Mouse (Mus musculus): ENCODE results near the gene Fam107b.
A peak's percentile ranks its signal among the peaks of the same experiment; 100 is the strongest.

Gene Fam107b

DNA sequence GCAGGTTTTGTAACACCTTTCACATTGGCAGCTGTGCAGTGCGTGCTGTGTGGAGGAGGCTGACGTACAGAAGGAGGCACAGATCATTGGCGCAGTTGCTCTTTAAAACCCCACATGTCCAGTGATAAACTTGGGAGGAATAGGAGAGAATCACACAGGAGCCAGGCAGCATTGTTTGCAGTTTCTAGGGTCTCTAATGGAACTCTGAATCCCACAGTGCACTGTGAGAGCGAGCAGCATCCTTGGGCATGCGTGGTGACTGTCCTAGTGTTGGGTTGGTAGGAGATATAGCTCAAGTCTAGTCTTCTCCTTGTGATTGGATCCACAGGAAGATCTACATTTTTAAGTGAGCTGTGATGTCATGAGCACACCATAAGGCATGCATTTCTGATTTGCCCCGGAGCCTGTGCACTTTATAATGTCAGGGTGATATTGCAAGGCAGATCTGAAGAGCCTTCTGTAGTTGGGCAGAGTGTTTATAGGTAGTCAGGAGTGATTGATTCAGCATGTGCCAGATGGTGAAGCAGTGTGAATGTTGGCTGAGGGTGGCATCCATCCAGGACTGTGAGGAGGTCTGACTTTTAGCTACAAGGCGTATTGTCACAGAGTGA is 169.2 kb downstream of the Fam107b start:
- DNase-seq (ENCODE audit: low spot score in 2 of 2) = peak; percentile 54

DNA sequence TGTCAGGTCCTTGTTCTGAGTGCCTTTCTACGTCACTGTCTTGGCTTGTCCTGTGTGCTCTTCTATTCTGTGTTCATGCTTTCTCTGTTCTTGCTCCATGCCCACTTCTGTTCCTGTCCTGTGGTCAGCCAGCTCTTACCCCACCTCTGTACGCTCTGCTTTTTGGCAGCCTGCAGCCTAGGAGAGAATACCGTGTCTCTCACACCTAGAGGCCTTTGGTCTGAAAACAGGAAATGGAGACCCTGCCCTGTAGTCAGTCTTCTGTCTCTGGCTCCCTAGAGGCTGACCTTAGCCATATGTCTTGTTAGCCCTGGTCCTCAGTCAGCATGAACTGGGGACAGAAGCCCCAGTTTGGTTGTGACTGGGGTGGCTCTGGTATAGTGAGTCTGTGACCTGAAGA is 170.0 kb downstream of the Fam107b start:
- DNase-seq (ENCODE audit: low spot score in 2 of 2) = no peak

DNA sequence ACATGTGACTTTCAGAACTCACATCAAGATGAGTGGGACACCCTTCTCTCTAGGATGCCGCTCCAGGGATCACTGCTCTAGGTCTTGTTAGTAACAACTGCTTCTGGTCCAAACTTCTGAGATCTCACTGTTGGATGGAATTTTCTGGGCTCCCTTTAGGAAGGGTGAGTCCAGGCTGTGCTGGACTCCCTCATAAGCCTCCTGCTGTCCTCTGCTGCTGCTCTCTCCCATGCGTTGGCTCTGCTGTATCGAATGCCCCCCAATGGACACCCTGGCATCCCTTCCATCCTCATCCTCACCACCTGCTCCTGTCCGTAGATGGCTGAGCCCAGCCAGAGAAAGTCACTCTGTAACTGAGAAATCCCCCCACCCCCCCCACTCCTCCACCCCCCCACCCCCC is 170.4 kb downstream of the Fam107b start:
- DNase-seq (ENCODE audit: low spot score in 2 of 2) = no peak

DNA sequence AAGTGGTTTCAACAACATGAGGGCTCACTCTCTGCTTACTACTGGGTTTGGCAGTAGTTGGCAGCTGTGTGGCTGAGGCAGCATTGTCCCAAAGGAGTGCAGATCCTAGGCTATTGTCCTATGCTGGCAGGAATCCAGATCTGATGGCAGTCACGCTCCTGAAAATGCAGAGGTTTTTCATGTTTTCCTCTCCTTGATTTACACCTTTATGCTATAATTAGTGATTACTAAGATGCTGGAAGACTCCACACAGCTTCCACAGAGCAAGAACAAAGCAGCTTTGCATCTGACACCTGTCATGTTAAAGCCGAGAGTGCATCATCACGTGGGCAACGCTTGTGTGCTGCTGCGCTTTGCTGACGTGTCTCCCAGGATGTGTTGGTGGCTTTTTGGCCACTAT is 172.2 kb downstream of the Fam107b start:
- no peak for DNase-seq (ENCODE audit: low spot score in 2 of 2)

DNA sequence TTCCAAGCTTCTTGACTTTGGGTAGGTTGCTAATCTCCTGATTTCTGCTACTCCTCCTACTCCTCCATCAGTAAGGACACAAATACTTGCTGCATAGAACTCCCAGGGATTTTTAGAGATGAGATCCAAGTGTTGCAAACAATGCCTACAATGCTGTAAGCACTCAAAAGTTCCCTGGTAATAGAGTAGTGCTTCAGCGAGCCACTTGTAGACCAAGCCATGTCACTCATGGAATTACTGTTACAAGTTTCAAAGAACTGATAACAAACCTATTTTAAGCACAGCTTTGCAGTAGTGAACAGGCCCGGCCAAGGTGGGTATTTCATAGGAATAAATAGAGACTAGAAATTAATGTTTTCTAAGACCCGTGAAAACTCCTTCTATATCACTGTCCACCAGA is 174.8 kb downstream of the Fam107b start:
- DNase-seq (ENCODE audit: low spot score in 2 of 2) = no peak

DNA sequence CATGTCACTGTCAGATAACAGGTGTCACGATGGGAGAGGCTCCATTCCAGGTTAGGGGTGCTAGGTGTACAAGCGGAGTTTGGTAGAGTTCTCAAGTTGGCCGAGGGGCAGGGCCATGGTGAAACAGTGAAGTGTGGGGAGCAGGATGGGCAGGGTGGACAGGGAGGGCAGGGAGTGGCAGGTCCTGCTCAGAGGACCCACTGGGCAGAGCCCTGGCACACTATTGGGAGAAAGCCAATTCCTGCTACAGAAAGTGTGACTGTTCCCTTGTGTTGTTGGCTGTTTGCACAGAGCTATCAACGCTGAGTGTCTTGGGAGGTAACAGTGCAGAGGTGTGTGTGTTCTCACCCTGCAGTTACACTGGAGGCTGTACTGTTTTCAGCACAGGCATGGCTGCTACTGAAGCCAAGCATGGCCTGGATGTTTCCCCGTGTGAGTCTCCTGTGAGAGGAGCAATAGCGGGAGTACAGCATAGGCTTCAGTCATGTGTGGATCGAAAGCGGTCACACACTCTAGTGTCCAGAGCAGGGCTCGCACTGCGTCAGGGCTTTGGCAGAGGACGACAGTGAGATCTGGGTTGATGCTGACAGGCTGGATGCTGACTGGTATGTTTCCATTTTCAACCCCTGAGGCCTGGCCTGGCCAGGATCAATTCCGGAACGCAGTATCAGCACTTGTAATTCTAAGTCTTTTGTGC is 175.8 kb downstream of the Fam107b start:
- no peak for DNase-seq (ENCODE audit: low spot score in 2 of 2)

DNA sequence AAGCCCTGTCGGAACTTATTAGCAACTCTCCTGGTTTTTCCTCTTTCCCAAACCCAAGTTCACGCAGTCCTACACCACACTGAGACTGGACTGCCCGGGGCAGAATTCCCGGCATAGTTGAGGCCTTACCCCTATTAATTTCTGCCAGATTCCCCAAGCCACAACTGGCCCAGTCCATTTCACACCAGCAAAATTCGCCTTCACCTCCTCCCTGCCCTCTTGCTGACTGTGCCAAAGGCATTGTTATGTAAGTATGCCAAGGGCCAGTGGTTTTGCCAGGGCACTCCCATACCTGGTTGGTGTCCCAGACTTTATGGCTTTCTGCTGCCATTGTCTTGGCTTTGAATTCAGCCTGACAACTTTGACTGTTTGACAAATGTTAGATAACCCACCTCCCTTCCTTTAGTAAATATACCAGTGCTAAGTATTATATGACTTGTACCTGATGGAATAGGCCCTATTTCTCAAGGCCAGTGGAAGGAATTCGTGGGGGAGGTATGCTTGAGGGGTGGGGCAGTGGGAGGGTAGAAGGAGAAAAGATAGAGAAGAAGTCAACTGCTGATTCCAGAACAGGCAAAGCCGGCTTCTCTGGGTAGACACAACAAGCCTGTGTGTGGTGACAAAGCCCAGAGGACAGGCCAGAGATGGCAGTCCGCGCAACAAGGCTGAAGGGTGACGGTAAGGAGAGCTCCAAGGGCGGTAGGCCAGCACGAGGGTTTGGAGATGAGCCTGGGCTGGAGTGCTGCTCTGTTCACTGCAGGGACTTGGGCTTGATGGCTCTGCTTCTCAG is 178.6 kb downstream of the Fam107b start:
- DNase-seq (ENCODE audit: low spot score in 2 of 2) = no peak

DNA sequence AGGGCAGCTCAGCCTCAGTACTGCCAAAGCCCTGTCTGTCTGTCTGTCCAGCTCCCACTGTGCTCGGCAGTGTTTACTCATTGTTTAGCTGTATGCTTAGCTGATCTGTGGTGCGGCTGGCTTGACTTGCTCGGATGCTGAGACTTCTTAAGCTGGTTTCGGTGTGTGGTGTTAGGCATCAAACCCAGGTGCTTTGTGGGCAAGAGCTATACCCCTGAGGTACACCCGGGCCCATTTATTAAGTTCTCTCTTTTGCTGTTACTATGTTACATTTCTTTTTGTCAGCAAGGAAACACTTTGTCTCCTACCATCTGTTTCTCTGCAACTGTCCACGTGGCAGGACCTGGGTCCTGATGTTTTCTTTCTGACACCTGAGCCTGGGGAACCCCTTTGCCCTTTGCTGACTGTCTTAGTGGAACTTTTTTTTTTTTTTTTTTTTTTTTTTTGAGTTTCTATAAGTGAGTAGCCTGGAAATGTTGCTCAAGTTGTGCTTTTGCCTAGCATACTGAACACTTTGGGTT is 179.3 kb downstream of the Fam107b start:
- DNase-seq (ENCODE audit: low spot score in 2 of 2) = no peak

DNA sequence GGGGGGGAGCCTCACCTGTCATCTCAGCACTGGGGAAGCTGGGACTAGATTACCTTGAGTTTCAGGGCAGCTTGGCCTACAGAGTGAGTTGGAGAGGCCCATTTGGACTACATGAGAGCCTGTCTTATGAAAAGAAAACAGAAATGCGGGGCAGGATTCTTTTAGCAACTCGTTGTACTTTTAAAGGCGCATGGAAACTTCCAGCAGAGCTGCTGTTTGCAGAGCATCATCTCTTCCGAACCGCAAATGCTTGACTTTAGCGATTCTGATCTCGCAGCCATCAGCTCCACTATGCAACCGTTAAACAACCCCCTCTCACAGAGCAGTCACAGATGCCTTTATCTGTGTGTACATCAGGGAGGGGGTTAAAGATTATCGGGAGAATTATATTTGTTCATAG is 179.8 kb downstream of the Fam107b start:
- no peak for DNase-seq (ENCODE audit: low spot score in 2 of 2)

DNA sequence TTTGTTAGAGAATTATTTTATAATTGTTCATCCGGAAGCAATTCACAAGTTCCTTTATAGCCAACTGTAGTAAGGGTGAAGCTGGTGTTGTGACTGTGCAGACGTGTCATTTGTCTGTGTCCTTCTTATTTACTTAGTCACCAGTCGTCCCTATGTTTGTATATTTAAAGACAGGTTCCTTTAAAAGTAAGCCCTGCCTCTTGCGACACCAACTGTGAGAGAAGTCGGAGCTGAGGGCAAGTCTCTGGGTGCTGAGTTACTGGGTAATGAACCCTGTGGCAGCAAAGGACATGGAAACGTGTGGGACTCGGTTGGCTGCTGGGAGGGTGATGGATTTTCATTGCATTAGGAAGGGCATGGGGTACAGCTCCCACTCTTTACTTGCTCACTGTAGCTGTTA is 182.1 kb downstream of the Fam107b start:
- DNase-seq (ENCODE audit: low spot score in 2 of 2) = no peak

DNA sequence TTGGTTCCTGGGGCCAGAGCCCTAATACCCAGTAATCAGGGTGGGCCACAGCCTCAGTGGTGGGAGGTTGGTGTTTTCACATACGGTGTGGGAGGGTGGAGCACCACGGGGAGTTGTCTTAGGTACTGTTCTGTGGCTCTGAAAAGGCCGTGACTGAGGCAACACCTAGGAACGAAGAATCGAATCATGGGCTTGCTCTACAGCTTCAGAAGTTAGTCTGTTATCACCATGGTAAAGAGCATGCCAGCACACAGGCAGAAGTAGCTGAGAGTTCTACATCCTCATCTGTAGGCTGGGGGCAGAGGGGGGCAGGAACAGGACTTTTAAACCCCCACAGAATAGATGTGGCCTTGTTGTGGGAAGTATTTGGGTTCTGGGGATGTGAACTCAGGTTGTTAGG is 182.6 kb downstream of the Fam107b start:
- no peak for DNase-seq (ENCODE audit: low spot score in 2 of 2)

DNA sequence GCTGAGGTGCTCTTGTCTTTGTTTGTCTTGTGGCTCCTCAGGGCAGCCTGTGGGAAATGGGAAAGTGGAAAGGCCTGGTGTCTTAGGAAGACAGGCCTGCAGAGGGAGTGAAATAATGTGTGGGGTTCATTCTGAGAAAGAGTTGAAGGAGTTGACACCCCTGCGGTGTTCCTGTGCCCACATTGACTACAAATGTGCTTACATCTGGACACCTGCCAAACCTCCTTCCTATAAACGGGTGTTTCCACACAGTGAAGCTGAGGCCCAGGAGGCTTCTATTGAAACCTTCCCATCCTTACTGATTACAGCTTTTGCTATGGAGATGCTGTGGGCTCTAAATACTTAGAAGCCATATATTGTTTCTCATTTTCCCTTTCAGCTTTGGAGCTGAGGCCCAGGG is 183.5 kb downstream of the Fam107b start:
- peak; percentile 15 to 33 for DNase-seq (ENCODE audit: low spot score in 2 of 2)

DNA sequence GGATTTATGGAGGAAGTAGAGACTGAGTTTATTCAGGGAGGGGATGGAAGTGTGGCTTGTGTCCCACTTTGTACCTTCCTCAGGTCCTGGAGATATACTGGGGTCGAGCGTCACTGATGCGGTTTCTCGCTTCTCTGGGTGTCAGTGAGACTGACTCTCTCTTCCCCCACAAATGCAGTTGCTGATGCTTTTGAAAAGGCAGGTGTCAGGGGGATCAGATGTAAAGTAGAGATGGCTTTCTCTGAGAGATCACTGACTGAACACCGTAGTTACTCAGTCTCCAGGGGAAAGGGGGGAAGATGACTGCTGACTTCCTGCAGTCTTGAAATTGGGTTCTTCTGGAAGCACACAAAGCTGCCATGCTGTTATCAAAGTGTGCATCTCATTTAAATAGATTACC is 185.6 kb downstream of the Fam107b start:
- DNase-seq (ENCODE audit: low spot score in 2 of 2) = no peak

DNA sequence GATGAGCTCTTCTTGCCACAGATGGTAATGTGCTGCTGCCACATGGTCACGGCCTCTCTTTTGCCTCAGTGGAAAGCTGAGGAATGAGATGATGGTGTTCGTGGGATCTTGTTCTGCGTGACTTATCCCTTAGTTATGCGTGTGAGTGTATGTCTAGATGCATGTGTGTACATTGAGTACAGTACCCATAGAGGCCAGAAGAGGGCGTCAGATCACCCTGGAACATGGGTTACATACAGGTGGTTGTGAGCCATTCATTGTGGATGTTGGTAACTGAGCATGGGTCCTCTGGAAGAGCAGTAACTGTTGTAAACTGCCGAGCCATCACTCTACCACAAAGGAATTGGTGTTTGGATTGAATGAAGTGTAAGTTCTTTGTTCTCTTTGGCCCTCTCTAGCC is 188.1 kb downstream of the Fam107b start:
- DNase-seq (ENCODE audit: low spot score in 2 of 2) = no peak

DNA sequence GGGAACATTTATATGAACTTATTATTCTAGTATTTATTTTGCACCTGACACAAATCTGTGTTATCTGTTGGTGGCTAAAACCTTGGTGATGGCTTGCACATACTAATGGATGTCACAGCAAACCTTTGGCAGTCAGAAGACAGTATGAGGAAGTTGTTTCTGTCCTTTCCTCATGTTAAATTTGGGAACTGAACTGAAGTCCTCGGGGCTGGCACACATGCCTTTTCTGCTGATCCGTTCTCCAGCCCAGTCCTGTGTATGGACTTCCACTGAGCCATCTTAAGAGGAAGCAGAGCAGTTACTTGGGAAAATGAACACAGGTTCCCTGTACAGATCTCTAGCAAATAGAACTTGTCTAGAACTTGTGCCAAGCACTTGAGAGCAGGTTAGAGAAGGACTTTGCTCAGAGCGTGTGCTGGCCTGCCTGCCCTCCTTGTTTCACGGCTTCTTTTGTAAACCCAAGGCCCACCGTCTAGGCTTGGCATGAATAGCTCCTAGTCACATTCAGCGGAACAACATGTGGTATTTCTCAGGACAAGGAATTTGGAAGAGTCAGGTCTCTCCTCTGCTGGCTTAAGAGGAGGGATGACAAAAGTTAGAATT is 190.0 kb downstream of the Fam107b start:
- DNase-seq (ENCODE audit: low spot score in 2 of 2) = no peak

DNA sequence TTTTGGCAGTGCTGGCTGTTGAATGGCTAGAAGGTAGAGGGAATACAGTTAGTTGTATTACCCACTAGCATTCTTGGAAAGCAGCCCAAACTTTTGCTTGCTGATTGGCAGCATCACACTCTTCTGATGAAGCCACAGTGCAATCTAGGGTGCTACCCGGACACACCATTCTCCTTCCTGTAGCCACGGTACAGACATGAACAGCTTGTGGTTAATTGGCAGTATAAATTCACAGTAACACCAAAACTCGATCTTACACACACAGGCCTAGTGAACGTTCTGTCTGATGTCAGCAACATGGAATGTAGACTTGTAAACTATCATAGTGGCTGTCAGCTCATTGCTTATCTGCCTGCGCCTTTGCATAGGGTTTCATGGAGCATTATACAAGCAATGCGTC is 193.8 kb downstream of the Fam107b start:
- DNase-seq (ENCODE audit: low spot score in 2 of 2) = no peak

DNA sequence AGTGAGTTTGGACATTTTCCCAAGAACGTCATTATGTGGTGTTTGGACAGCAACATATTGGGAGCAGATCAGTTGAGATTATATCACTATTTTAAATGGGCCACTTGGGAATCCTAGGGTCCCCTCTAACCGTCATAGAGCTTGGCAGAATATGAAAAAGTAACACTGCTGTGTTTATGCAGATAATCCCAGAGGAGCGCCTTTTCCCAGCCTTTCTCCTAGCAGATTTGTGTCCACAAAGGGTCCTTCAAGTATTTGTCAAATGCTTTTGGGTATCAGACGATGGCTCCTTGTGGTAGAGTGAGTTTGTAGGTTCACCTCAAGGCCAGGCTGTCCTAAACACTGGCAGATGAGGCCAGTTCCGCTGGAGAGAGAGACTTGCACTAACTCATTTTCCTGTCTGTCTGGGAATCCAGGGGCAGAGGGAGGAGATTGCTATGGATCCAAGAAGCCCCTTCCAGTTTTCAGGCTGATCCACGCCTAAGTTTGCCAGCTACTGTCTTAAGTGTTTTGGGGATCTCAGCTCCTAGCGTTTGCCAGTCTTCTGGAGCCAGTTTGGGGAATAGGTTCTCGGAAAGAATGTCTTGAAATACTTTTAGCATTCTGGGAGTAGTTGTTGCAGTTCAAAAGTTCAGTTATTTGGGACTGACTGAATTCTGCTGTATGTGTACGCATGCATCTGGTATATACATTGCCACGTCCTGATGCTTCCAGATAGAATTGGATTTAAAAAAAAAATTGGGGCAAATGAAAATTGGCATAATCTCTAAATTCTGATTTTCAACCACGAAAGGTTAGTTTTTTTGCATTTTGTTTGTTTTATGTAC is 195.9 kb downstream of the Fam107b start:
- no peak for DNase-seq (ENCODE audit: low spot score in 2 of 2)

DNA sequence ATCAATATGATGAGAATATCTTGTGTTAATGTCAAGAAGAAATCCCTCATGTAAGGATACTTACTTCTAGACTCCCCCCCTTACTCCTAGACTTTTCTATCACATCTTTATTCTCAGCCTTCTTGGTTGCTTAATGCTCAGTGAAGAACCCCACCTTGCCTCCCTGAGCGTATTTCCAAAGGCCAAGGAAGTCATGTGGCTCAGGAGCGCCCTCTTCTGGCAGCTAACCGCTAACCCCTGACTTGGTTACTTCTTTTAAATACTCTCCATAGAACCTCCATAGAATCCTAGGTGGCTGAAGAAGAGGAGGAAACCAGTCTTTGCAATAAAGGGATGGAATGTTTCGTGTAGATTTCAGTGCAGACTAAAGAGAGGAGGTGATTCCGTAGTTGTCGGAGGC is 199.0 kb downstream of the Fam107b start:
- DNase-seq (ENCODE audit: low spot score in 2 of 2) = peak; percentile 58 to 63

DNA sequence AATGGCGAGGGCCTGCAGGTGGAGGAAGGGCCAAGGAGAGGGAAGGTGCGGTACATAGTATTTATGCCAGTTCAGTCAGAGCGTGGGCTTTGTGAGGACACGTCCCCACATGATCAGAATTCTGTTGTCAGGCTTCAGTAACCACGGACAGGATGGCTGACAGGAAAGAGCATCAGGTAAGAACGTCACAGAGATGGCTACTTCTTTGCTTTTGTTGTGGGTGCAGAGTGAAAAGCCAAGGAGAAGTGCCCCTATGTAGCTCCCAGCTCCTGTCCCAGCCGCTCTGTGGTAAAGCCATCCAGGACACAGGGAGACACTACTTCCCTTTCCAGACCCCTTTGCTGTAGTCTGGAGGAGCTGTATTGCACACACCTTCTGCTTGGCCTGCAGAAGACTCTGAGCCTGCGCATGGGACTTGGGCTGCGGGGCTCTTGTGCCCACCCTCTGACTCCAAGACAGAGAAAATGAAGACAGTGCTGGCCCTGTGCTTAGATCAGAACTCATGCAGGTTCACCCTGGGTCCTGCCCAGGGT is 199.6 kb downstream of the Fam107b start:
- DNase-seq (ENCODE audit: low spot score in 2 of 2) = no peak

DNA sequence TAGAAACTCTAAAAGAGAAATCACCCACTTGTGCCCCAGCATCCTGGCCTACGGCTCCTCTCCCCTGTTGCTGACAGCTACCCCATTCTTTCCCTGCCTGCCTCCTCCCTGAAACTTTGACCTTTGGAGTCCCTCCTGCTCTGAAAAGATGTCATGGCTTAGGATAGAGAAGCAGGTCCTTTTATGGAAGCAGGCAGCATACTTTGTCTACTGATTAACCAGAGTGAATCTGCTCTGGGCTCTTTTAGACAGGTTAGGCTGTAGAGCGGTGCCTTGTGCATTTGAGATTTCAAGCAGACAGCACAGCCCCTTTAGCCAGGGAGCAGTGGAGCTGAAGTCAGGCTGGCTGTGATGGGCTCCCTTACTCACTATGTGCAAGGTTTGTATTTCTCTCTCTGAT is 200.1 kb downstream of the Fam107b start:
- no peak for DNase-seq (ENCODE audit: low spot score in 2 of 2)

DNA sequence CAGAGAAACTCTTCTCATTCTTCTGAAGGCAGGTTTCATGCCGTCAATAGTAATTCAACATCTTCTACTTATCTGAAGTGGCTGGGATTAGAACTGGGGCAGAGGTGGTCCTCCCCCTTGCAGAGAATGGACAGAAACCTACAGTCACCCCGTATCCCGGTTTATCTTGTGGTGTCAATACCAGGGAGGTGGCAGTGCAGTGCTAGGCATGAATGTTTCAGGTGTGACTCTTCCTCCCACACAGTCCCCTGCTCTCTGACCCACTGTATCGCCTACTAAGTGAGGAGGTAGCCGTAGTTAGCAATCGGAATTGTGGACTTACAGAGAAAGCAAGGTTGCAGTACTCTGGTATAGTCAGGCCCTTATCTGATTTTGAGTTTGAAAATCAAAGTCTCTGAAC is 201.2 kb downstream of the Fam107b start:
- DNase-seq (ENCODE audit: low spot score in 2 of 2) = no peak
